Mouse (Mus musculus) limb, embryonic 12.5 days (tissue): Measurements from ENCODE around the gene Prkci. TPM values are rescaled to one million over a fixed set of nuclear protein-coding genes. Genes with fewer than 3 reads are reported as not detected.

ENCODE experiments used
- ATAC-seq: fragments of 200-750 bp; cut with Nextera tagmentation; 2 replicates; pipeline ENCODE4 v1.8.0; 2017; ENCODE audit warnings: low read depth, moderate TSS enrichment; ENCODE audit not compliant: insufficient number of reproducible peaks, insufficient read depth, low FRiP score, low TSS enrichment
- H3K27ac ChIP-seq: fragments of 300-500 bp; sonication (generic); 2 replicates; pipeline ENCODE4 v1.5.1; 2016; ENCODE audit warnings: mild to moderate bottlenecking, moderate library complexity
- H3K27me3 ChIP-seq: fragments of 300-500 bp; sonication (generic); 2 replicates; pipeline ENCODE4 v1.6.1; 2016; ENCODE audit warnings: mild to moderate bottlenecking, moderate library complexity
- H3K36me3 ChIP-seq: fragments of 300-500 bp; sonication (generic); 2 replicates; pipeline ENCODE4 v1.6.1; 2016; ENCODE audit warnings: mild to moderate bottlenecking, moderate library complexity
- H3K4me1 ChIP-seq: fragments of 300-500 bp; sonication (generic); replicated peaks from 2 replicates; pipeline ENCODE4 v1.6.1; 2016
- H3K4me2 ChIP-seq: fragments of 300-500 bp; sonication (generic); 2 replicates; pipeline ENCODE4 v1.6.1; 2016; ENCODE audit warnings: mild to moderate bottlenecking, moderate library complexity
- H3K4me3 ChIP-seq: fragments of 300-500 bp; sonication (generic); replicated peaks from 2 replicates; pipeline ENCODE4 v1.5.1; 2016; ENCODE audit warnings: mild to moderate bottlenecking
- H3K9ac ChIP-seq: fragments of 300-500 bp; sonication (generic); replicated peaks from 2 replicates; pipeline ENCODE4 v1.6.1; 2016; ENCODE audit warnings: mild to moderate bottlenecking, moderate library complexity
- H3K9me3 ChIP-seq: fragments of 300-500 bp; sonication (generic); 2 replicates; pipeline ENCODE4 v1.6.1; 2016; ENCODE audit warnings: mild to moderate bottlenecking, moderate library complexity
- WGBS: fragments of 180-500 bp; shearing (Covaris S2); methylation state at CpG from one replicate; pipeline ENCODE4 v1.1.7; 2016; 5-methylcytosine and 5-hydroxymethylcytosine counted together
- polyA plus RNA-seq: library from polyadenylated mRNA; unstranded; fragments of >200 nt; fragmentation: Nextera tagmentation; extraction: Ambion mirVana; gene quantifications from 2 replicates; pipeline ENCODE4 v1.2.1, GENCODE M21; 2016

Gene Prkci
- polyA plus RNA-seq, 1 experiment from 2014 or later, result 44.9 TPM

DNA sequence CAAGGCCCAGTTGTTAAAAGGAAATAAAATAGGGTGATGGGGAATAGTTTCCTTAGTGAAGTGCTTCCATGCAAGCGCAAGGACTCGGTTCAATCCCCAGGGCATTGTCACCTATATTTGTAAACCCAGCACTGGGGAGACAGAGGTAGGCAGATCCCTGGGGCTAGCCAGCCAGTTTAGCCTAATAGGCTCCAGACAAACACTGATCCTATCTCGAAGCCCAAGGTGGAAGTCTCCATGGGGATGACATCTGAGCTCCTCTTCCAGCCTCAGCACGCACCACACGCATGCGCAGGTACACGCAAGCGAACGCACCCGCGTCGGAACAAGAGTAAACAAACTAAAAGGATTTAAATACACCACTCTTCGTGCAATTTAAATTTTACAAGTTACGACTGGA, 76.3 kb downstream of the Prkci start:
- Histone ChIP-seq H3K36me3 (no peaks in the 10 kb centered on the region), H3K27me3 (no peaks in the 10 kb centered on the region), H3K4me3 (no peak overlapping the region), H3K9ac (no peak overlapping the region), H3K27ac (no peak overlapping the region), H3K4me1 (no peaks in the 10 kb centered on the region; the same call in 1 of the 2 replicates), H3K9me3 (no peaks in the 10 kb centered on the region), H3K4me2 (no peak overlapping the region)
- WGBS, result 83% methylated on average over 14 of the region's 14 CpGs
- ATAC-seq, result no peak

DNA sequence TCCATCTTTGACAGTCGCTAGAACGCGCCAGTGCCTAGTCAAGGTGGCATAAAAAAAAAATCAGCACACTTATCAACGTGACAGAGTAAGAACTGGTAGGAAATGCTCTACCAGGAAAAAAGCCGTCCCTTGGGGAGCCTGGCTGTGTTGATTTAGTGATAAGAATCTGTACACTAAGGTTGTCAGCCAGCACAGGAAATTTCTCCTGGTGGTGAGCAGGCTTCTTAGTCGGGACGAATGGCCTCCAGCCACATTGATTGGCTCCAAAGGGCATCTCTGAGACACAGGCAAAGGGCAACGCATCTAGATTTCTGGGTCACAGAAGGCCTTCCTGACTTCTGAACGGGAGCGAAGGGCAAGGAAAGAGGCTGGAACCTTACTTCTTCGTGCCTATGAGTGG, 80.3 kb downstream of the Prkci start:
- Histone ChIP-seq H3K4me3 (no peak overlapping the region), H3K27me3 (no peaks in the 10 kb centered on the region), H3K27ac (no peak overlapping the region), H3K4me1 (no peaks in the 10 kb centered on the region; the same call in 1 of the 2 replicates), H3K4me2 (no peak overlapping the region), H3K36me3 (no peaks in the 10 kb centered on the region), H3K9ac (no peak overlapping the region), H3K9me3 (no peaks in the 10 kb centered on the region)
- 70% methylated on average over 11 of the region's 11 CpGs for WGBS
- ATAC-seq, result no peak

- ATAC-seq, result no peak
- no peaks in the 10 kb centered on the region for H3K36me3 ChIP-seq
- H3K9me3 ChIP-seq, result no peaks in the 10 kb centered on the region
- WGBS, result 88% methylated on average over 6 of the region's 6 CpGs
- H3K4me2 ChIP-seq, result no peak overlapping the region
- H3K9ac ChIP-seq, result no peak overlapping the region
- no peaks in the 10 kb centered on the region for H3K27me3 ChIP-seq
- H3K4me1 ChIP-seq, result no peaks in the 10 kb centered on the region
- no peak overlapping the region for H3K4me3 ChIP-seq
- no peak overlapping the region for H3K27ac ChIP-seq
Observed at GRCm38 (mm10) chr3:31077068-31077703, 81.6 kb downstream of the Prkci start.

DNA sequence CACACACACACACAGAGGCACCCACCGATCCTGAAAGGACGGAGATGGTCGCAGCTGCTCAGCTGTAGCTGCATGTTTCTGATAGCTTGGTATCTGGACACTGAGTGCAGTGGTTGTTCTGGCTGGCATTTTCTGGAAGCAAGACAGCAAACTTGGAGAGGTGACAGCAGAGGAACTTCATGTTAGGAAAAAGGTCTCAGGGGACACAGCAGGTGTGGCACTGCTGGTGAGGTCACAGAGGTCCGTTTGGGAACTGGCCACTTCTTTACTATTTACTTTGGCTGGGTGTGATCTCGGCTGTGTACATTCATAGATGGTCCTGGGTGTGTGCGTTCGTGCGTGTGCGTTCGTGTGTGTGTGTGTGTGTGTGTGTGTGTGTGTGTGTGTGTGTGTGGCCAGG, 83.9 kb downstream of the Prkci start:
- Histone ChIP-seq H3K4me2 (no peak overlapping the region), H3K4me1 (peaks cover 12% of the 10 kb centered on the region), H3K9me3 (no peaks in the 10 kb centered on the region), H3K4me3 (no peak overlapping the region), H3K36me3 (no peaks in the 10 kb centered on the region), H3K27me3 (no peaks in the 10 kb centered on the region), H3K9ac (no peak overlapping the region), H3K27ac (no peak overlapping the region)
- ATAC-seq, result no peak
- WGBS, result 87% methylated on average over 10 of the region's 10 CpGs

- no peak overlapping the region for H3K4me2 ChIP-seq
- no peak overlapping the region for H3K9ac ChIP-seq
- 88% methylated on average over 10 of the region's 10 CpGs for WGBS
- H3K27me3 ChIP-seq, result no peaks in the 10 kb centered on the region
- H3K36me3 ChIP-seq, result no peaks in the 10 kb centered on the region
- H3K27ac ChIP-seq, result no peak overlapping the region
- no peaks in the 10 kb centered on the region for H3K9me3 ChIP-seq
- H3K4me3 ChIP-seq, result no peak overlapping the region
- ATAC-seq, result no peak
- H3K4me1 ChIP-seq, result peaks cover 12% of the 10 kb centered on the region
Observed at GRCm38 (mm10) chr3:31080791-31081502, 85.4 kb downstream of the Prkci start.

DNA sequence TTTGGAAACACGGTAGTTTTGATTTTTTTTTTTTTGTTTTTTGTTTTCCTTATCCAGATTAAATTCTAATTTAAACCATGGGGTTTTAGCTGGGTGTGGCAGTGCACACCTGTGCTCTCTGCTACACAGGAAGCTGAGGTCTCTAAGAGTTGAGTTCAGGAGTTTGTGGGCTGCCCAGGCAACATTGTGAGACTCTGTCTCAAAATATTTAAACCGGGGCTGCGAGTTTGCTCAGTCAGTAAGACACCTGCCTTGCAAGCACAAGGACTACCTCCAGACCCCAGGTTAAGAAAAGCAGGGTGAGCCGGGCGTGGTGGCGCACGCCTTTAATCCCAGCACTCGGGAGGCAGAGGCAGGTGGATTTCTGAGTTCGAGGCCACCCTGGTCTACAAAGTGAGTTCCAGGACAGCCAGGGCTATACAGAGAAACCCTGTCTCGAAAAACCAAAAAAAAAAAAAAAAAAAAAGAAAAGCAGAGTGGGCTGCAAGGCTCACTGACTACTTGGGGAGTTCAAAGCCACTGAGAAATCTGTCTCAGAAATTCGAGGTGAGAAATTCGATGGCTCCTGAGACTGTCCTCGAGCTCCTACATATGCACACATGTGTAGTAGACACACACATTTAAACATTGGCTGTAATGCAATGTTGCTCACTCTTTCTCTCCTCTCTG, 87.4 kb downstream of the Prkci start:
- Histone ChIP-seq H3K27ac (no peak overlapping the region), H3K9ac (no peak overlapping the region), H3K4me3 (no peak overlapping the region), H3K4me2 (no peak overlapping the region), H3K4me1 (peaks cover 12% of the 10 kb centered on the region), H3K27me3 (no peaks in the 10 kb centered on the region), H3K36me3 (no peaks in the 10 kb centered on the region), H3K9me3 (no peaks in the 10 kb centered on the region)
- ATAC-seq, result no peak
- 87% methylated on average over 12 of the region's 13 CpGs for WGBS

DNA sequence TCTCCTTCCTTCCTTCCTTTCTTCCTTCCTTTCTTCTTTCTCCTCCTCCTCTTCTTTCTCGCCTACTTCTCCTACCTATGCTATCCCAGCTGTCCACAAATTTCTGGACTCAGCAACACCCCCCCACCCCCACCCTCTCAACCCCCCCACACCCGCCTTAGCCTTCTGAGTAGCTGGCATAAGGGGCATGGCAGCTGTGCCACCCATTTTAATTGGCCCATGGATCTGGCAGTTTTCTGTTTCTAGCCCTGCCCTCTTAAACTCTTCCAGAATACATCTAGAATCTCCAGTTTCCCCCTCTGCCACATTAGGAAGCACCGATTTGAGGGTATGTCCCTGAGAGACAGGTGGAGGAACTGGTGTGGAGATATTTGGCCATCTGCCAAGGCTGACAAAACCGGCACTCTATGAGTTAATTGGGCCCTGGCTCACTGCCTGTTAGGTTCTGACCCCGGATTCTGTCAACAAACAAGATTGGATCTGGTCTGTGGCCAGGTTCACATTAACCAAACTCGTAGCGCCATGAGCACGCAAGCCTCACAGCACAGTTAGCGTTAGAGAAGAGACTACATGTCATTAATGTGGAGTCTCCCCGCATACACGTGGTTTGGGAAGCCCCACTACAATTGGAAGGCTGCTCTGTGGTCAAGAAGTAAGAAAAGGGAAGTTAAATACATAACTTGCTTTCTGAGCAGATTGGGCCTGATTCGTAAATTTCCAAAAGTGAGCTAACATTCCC, 88.1 kb downstream of the Prkci start:
- Histone ChIP-seq H3K9me3 (no peaks in the 10 kb centered on the region), H3K4me3 (no peak overlapping the region), H3K27me3 (no peaks in the 10 kb centered on the region), H3K27ac (no peak overlapping the region), H3K36me3 (no peaks in the 10 kb centered on the region), H3K4me2 (no peak overlapping the region), H3K4me1 (peaks cover 13% of the 10 kb centered on the region), H3K9ac (no peak overlapping the region)
- WGBS, result 53% methylated on average over 12 of the region's 12 CpGs
- ATAC-seq, result no peak

GRCm38 (mm10) chr3:31085000-31085399, 89.5 kb downstream of the Prkci start:
- H3K4me3 ChIP-seq, result no peak overlapping the region
- no peak for ATAC-seq
- WGBS, result 92% methylated on average over 3 of the region's 3 CpGs

GRCm38 (mm10) chr3:31088789-31089775, 93.5 kb downstream of the Prkci start:
- no peaks in the 10 kb centered on the region for H3K9me3 ChIP-seq
- no peak overlapping the region for H3K9ac ChIP-seq
- H3K36me3 ChIP-seq, result no peaks in the 10 kb centered on the region
- peak overlapping the region; percentile 35; the same call in 1 of the 2 replicates for H3K27ac ChIP-seq
- no peak overlapping the region for H3K4me2 ChIP-seq
- 48% methylated on average over 9 of the region's 10 CpGs for WGBS
- H3K4me3 ChIP-seq, result no peak overlapping the region
- peaks cover 13% of the 10 kb centered on the region for H3K4me1 ChIP-seq
- no peaks in the 10 kb centered on the region for H3K27me3 ChIP-seq
- no peak for ATAC-seq

More at GRCm38 (mm10) chr3:31085000-31085399, 89.5 kb downstream of the Prkci start:
- no peak overlapping the region for H3K4me2 ChIP-seq
- no peaks in the 10 kb centered on the region for H3K27me3 ChIP-seq
- no peaks in the 10 kb centered on the region for H3K9me3 ChIP-seq
- H3K36me3 ChIP-seq, result no peaks in the 10 kb centered on the region
- peaks cover 16% of the 10 kb centered on the region for H3K4me1 ChIP-seq
- no peak overlapping the region for H3K9ac ChIP-seq
- no peak overlapping the region for H3K27ac ChIP-seq

DNA sequence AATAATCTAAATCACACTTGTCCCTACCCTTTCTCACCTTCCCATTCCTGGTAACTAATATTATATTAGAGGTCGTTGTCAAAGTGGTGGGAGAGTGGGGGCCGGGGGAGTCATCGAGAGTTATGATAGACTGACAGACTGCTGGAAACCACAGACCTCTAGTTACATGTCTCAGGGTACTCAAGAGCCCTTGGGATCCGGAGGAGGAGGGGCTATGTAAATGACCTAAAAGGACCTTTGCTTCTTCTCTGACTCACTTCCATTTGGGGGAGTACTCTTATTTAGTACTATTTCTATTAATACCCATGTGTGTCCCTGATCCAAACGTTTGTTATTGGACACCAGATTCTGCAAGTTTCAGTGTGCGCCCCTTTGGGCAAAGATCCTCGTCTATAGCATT, 94.4 kb downstream of the Prkci start:
- H3K27me3 ChIP-seq, result no peaks in the 10 kb centered on the region
- H3K4me3 ChIP-seq, result no peak overlapping the region
- peaks cover 9% of the 10 kb centered on the region for H3K4me1 ChIP-seq
- no peak overlapping the region for H3K27ac ChIP-seq
- no peaks in the 10 kb centered on the region for H3K9me3 ChIP-seq
- H3K36me3 ChIP-seq, result no peaks in the 10 kb centered on the region
- no peak overlapping the region for H3K4me2 ChIP-seq
- ATAC-seq, result no peak
- 63% methylated on average over 7 of the region's 7 CpGs for WGBS
- no peak overlapping the region for H3K9ac ChIP-seq
